Mouse (Mus musculus): Measurements from ENCODE around the gene Il20rb. TPM values are rescaled to one million over a fixed set of nuclear protein-coding genes. Genes with fewer than 3 reads are reported as not detected.

Gene Il20rb
- polyA plus RNA-seq, 1 experiment from 2014 or later, result 0.38 TPM

- no peaks in the 10 kb centered on the region for H3K4me1 ChIP-seq (replicated peaks)
- no peak overlapping the region for H3K9ac ChIP-seq
- H3K9me3 ChIP-seq, result no peaks in the 10 kb centered on the region
- H3K4me3 ChIP-seq, result no peak overlapping the region
- no peak overlapping the region for H3K27ac ChIP-seq (replicated peaks)
- peaks cover 9% of the 10 kb centered on the region for H3K36me3 ChIP-seq
- H3K27me3 ChIP-seq, result no peaks in the 10 kb centered on the region
- ATAC-seq (ENCODE audit: low read depth), result no peak
- no peak overlapping the region for H3K4me2 ChIP-seq
- WGBS, result 95% methylated on average over 5 of the region's 5 CpGs
Observed at GRCm38 (mm10) chr9:100493611-100494261, 7.1 kb upstream of the Il20rb start.

GRCm38 (mm10) chr9:100491424-100491823, 4.8 kb upstream of the Il20rb start:
- Histone ChIP-seq H3K4me2 (no peak overlapping the region), H3K27me3 (no peaks in the 10 kb centered on the region), H3K9me3 (no peaks in the 10 kb centered on the region), H3K9ac (no peak overlapping the region), H3K27ac (replicated peaks) (no peak overlapping the region), H3K4me3 (no peak overlapping the region), H3K36me3 (no peaks in the 10 kb centered on the region), H3K4me1 (replicated peaks) (no peaks in the 10 kb centered on the region)
- no peak for ATAC-seq (ENCODE audit: low read depth)
- 89% methylated on average over 1 of the region's 1 CpGs for WGBS

GRCm38 (mm10) chr9:100488969-100489368, 2.4 kb upstream of the Il20rb start:
- Histone ChIP-seq H3K27me3 (no peaks in the 10 kb centered on the region), H3K9me3 (no peaks in the 10 kb centered on the region), H3K27ac (replicated peaks) (no peak overlapping the region), H3K36me3 (no peaks in the 10 kb centered on the region), H3K4me1 (replicated peaks) (no peaks in the 10 kb centered on the region), H3K4me2 (no peak overlapping the region), H3K9ac (no peak overlapping the region), H3K4me3 (no peak overlapping the region)
- 95% methylated on average over 6 of the region's 6 CpGs for WGBS
- no peak for ATAC-seq (ENCODE audit: low read depth)

- Histone ChIP-seq H3K4me1 (replicated peaks) (no peaks in the 10 kb centered on the region), H3K4me3 (no peak overlapping the region), H3K36me3 (no peaks in the 10 kb centered on the region), H3K9ac (no peak overlapping the region), H3K9me3 (no peaks in the 10 kb centered on the region), H3K27ac (replicated peaks) (no peak overlapping the region), H3K4me2 (no peak overlapping the region), H3K27me3 (no peaks in the 10 kb centered on the region)
- no peak for ATAC-seq (ENCODE audit: low read depth)
- 69% methylated on average over 7 of the region's 7 CpGs for WGBS
Observed at GRCm38 (mm10) chr9:100488056-100488713, 1.6 kb upstream of the Il20rb start.

GRCm38 (mm10) chr9:100483318-100483717, 3.3 kb downstream of the Il20rb start:
- no peaks in the 10 kb centered on the region; the same call in 1 of the 2 replicates for H3K4me1 ChIP-seq (replicated peaks)
- ATAC-seq (ENCODE audit: low read depth), result no peak
- H3K9ac ChIP-seq, result no peak overlapping the region
- no peaks in the 10 kb centered on the region for H3K27me3 ChIP-seq
- H3K4me3 ChIP-seq, result no peak overlapping the region
- no peak overlapping the region for H3K4me2 ChIP-seq
- WGBS, result 90% methylated on average over 5 of the region's 5 CpGs
- H3K36me3 ChIP-seq, result no peaks in the 10 kb centered on the region
- H3K27ac ChIP-seq (replicated peaks), result no peak overlapping the region
- no peaks in the 10 kb centered on the region for H3K9me3 ChIP-seq

- Histone ChIP-seq H3K9me3 (no peaks in the 10 kb centered on the region), H3K4me1 (replicated peaks) (no peaks in the 10 kb centered on the region; the same call in 1 of the 2 replicates), H3K27ac (replicated peaks) (no peak overlapping the region), H3K36me3 (no peaks in the 10 kb centered on the region), H3K4me2 (no peak overlapping the region), H3K4me3 (no peak overlapping the region), H3K9ac (no peak overlapping the region), H3K27me3 (no peaks in the 10 kb centered on the region)
- ATAC-seq (ENCODE audit: low read depth), result no peak
- 73% methylated on average over 6 of the region's 6 CpGs for WGBS
Observed at GRCm38 (mm10) chr9:100481626-100482025, 5.0 kb downstream of the Il20rb start.

GRCm38 (mm10) chr9:100474056-100474455, 12.5 kb downstream of the Il20rb start:
- WGBS, result 92% methylated on average over 1 of the region's 1 CpGs

GRCm38 (mm10) chr9:100473361-100473760, 13.2 kb downstream of the Il20rb start:
- Histone ChIP-seq H3K4me2 (no peak overlapping the region), H3K27ac (replicated peaks) (no peak overlapping the region), H3K9ac (no peak overlapping the region), H3K9me3 (no peaks in the 10 kb centered on the region), H3K36me3 (no peaks in the 10 kb centered on the region), H3K27me3 (no peaks in the 10 kb centered on the region), H3K4me3 (no peak overlapping the region), H3K4me1 (replicated peaks) (peaks cover 6% of the 10 kb centered on the region; the same call in 1 of the 2 replicates)
- no peak for ATAC-seq (ENCODE audit: low read depth)
- 84% methylated on average over 6 of the region's 6 CpGs for WGBS

More at GRCm38 (mm10) chr9:100474056-100474455, 12.5 kb downstream of the Il20rb start:
- H3K36me3 ChIP-seq, result no peaks in the 10 kb centered on the region
- H3K9ac ChIP-seq, result no peak overlapping the region
- no peak overlapping the region for H3K27ac ChIP-seq (replicated peaks)
- H3K27me3 ChIP-seq, result no peaks in the 10 kb centered on the region
- ATAC-seq (ENCODE audit: low read depth), result no peak
- H3K9me3 ChIP-seq, result no peaks in the 10 kb centered on the region
- no peak overlapping the region for H3K4me2 ChIP-seq
- H3K4me1 ChIP-seq (replicated peaks), result peaks cover 6% of the 10 kb centered on the region; the same call in 1 of the 2 replicates
- H3K4me3 ChIP-seq, result no peak overlapping the region

GRCm38 (mm10) chr9:100472931-100473330, 13.7 kb downstream of the Il20rb start:
- no peak for ATAC-seq (ENCODE audit: low read depth)
- Histone ChIP-seq H3K4me1 (replicated peaks) (peaks cover 6% of the 10 kb centered on the region; the same call in 1 of the 2 replicates), H3K27me3 (no peaks in the 10 kb centered on the region), H3K27ac (replicated peaks) (no peak overlapping the region), H3K9ac (no peak overlapping the region), H3K9me3 (no peaks in the 10 kb centered on the region), H3K4me2 (no peak overlapping the region), H3K36me3 (no peaks in the 10 kb centered on the region), H3K4me3 (no peak overlapping the region)
- WGBS, result 90% methylated on average over 8 of the region's 8 CpGs

- no peak for ATAC-seq (ENCODE audit: low read depth)
- Histone ChIP-seq H3K9ac (no peak overlapping the region), H3K36me3 (no peaks in the 10 kb centered on the region), H3K27ac (replicated peaks) (no peak overlapping the region), H3K27me3 (no peaks in the 10 kb centered on the region), H3K4me3 (no peak overlapping the region), H3K4me1 (replicated peaks) (peaks cover 6% of the 10 kb centered on the region; the same call in 1 of the 2 replicates), H3K4me2 (no peak overlapping the region), H3K9me3 (no peaks in the 10 kb centered on the region)
- WGBS, result 81% methylated on average over 4 of the region's 4 CpGs
Observed at GRCm38 (mm10) chr9:100471605-100471953, 15.0 kb downstream of the Il20rb start.

GRCm38 (mm10) chr9:100470936-100471604, 15.5 kb downstream of the Il20rb start:
- H3K36me3 ChIP-seq, result no peaks in the 10 kb centered on the region
- WGBS, result 65% methylated on average over 8 of the region's 8 CpGs
- ATAC-seq (ENCODE audit: low read depth), result no peak

GRCm38 (mm10) chr9:100470228-100470627, 16.4 kb downstream of the Il20rb start:
- no peaks in the 10 kb centered on the region for H3K36me3 ChIP-seq
- no peak overlapping the region for H3K27ac ChIP-seq (replicated peaks)
- no peak for ATAC-seq (ENCODE audit: low read depth)
- peaks cover 6% of the 10 kb centered on the region; the same call in 1 of the 2 replicates for H3K4me1 ChIP-seq (replicated peaks)
- 85% methylated on average over 1 of the region's 1 CpGs for WGBS
- H3K4me3 ChIP-seq, result no peak overlapping the region
- H3K9me3 ChIP-seq, result no peaks in the 10 kb centered on the region
- H3K9ac ChIP-seq, result no peak overlapping the region
- H3K27me3 ChIP-seq, result no peaks in the 10 kb centered on the region
- no peak overlapping the region for H3K4me2 ChIP-seq

More at GRCm38 (mm10) chr9:100470936-100471604, 15.5 kb downstream of the Il20rb start:
- H3K9ac ChIP-seq, result no peak overlapping the region
- H3K4me1 ChIP-seq (replicated peaks), result peaks cover 6% of the 10 kb centered on the region; the same call in 1 of the 2 replicates
- H3K4me3 ChIP-seq, result no peak overlapping the region
- H3K4me2 ChIP-seq, result no peak overlapping the region
- H3K27ac ChIP-seq (replicated peaks), result no peak overlapping the region
- no peaks in the 10 kb centered on the region for H3K9me3 ChIP-seq
- no peaks in the 10 kb centered on the region for H3K27me3 ChIP-seq

All from neural tube, embryonic 13.5 days (tissue).